Mouse (Mus musculus) regulatory T cell (primary cell): ENCODE data around the gene Bcl11b.

Experiments
- in situ Hi-C: fragments of 300-600 bp; cut with MboI, MseI; formaldehyde crosslinking; loops from one replicate; pipeline ENCODE4 v1.15.1; 2025; ENCODE audit warnings: high pct_unique_total_duplicates

Bcl11b gene

GRCm38 (mm10) chr12:107974504-107974903 is 28.9 kb downstream of the Bcl11b start:
- in situ Hi-C loops: no loop called here

- in situ Hi-C loops: no loop called here
Observed at GRCm38 (mm10) chr12:107973556-107974140, 29.8 kb downstream of the Bcl11b start.

- in situ Hi-C loops: no loop called here
Observed at GRCm38 (mm10) chr12:107971081-107971780, 32.2 kb downstream of the Bcl11b start.

- in situ Hi-C loops: no loop called here
Observed at GRCm38 (mm10) chr12:107970637-107971036, 32.8 kb downstream of the Bcl11b start.

- in situ Hi-C loops: no loop called here
Observed at GRCm38 (mm10) chr12:107969841-107970371, 33.5 kb downstream of the Bcl11b start.

GRCm38 (mm10) chr12:107969126-107969525 is 34.3 kb downstream of the Bcl11b start:
- in situ Hi-C loops: no loop called here

- in situ Hi-C loops: no loop called here
Observed at GRCm38 (mm10) chr12:107968331-107968730, 35.1 kb downstream of the Bcl11b start.

- in situ Hi-C loops: no loop called here
Observed at GRCm38 (mm10) chr12:107967026-107967425, 36.4 kb downstream of the Bcl11b start.

- in situ Hi-C loops: no loop called here
Observed at GRCm38 (mm10) chr12:107965103-107965502, 38.3 kb downstream of the Bcl11b start.

- in situ Hi-C loops: no loop called here
Observed at GRCm38 (mm10) chr12:107964396-107965085, 38.9 kb downstream of the Bcl11b start.

GRCm38 (mm10) chr12:107962852-107963251 is 40.5 kb downstream of the Bcl11b start:
- in situ Hi-C loops: no loop called here

GRCm38 (mm10) chr12:107961843-107962242 is 41.6 kb downstream of the Bcl11b start:
- in situ Hi-C loops: no loop called here

GRCm38 (mm10) chr12:107960789-107961491 is 42.5 kb downstream of the Bcl11b start:
- in situ Hi-C loops: no loop called here

- in situ Hi-C loops: no loop called here
Observed at GRCm38 (mm10) chr12:107960365-107960764, 43.0 kb downstream of the Bcl11b start.

- in situ Hi-C loops: no loop called here
Observed at GRCm38 (mm10) chr12:107959872-107960271, 43.5 kb downstream of the Bcl11b start.

GRCm38 (mm10) chr12:107953044-107953684 is 50.2 kb downstream of the Bcl11b start:
- in situ Hi-C loops: no loop called here

GRCm38 (mm10) chr12:107952318-107952724 is 51.1 kb downstream of the Bcl11b start:
- in situ Hi-C loops: no loop called here

- in situ Hi-C loops: no loop called here
Observed at GRCm38 (mm10) chr12:107950667-107951179, 52.7 kb downstream of the Bcl11b start.

- in situ Hi-C loops: loop anchor here (25.0 kb wide), 1 partner anchor 688 kb away; no protein-coding TSS in a partner anchor
Observed at GRCm38 (mm10) chr12:107949416-107949815, 54.0 kb downstream of the Bcl11b start.

GRCm38 (mm10) chr12:107942100-107942499 is 61.3 kb downstream of the Bcl11b start:
- in situ Hi-C loops: loop anchor here (25.0 kb wide), 1 partner anchor 695 kb away; no protein-coding TSS in a partner anchor

GRCm38 (mm10) chr12:107940774-107941173 is 62.6 kb downstream of the Bcl11b start:
- in situ Hi-C loops: loop anchor here (25.0 kb wide), 1 partner anchor 697 kb away; no protein-coding TSS in a partner anchor
